Mouse (Mus musculus) neutrophil, adult 5-6 weeks (primary cell): ENCODE measurements around the gene Prrt3. TPM values are rescaled to one million over a fixed set of nuclear protein-coding genes. Genes with fewer than 3 reads are reported as not detected.

Source experiments
- ATAC-seq: fragments of 151-379, 151-347 bp; 2 replicates; pipeline ENCODE4 v1.8.0; 2017; ENCODE audit warnings: mild to moderate bottlenecking, moderate TSS enrichment; ENCODE audit not compliant: insufficient number of reproducible peaks, poor library complexity, low FRiP score, severe bottlenecking; ENCODE audit errors: extremely low read depth
- total RNA-seq: library from RNA; stranded (forward); fragments of 200-1000 nt; gene quantifications from 2 replicates; pipeline ENCODE4 v1.2.3, GENCODE M21; 2017

Prrt3 gene
- total RNA-seq, 1 experiment from 2014 or later, result not detected

GRCm38 (mm10) chr6:113458635-113459034 is 43.1 kb downstream of the Prrt3 start:
- no peak for ATAC-seq

GRCm38 (mm10) chr6:113457952-113458534 is 43.7 kb downstream of the Prrt3 start, which contains the start of gene Il17re:
Il17re (plus strand) TSS chr6:113458484.
- no peak for ATAC-seq

DNA sequence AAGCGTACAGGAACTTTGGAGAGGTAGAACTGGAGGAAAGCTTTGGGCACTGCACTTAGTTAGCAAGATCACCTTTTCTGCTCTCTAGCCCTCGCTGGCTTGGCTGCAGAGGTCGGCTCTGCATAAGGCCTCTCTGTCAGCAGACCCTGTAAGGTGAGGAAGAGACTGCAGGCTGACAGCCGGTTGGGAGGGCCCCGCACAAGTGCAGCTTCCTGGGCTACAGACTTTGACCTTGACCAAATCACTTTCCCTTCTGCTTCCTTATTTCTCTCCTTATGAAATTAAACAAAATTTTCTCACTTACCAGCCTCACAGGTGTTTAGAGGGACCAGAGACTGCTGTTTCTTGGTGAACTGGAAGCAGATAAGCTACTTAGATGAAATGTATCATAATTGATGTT is 46.7 kb downstream of the Prrt3 start:
- no peak for ATAC-seq

DNA sequence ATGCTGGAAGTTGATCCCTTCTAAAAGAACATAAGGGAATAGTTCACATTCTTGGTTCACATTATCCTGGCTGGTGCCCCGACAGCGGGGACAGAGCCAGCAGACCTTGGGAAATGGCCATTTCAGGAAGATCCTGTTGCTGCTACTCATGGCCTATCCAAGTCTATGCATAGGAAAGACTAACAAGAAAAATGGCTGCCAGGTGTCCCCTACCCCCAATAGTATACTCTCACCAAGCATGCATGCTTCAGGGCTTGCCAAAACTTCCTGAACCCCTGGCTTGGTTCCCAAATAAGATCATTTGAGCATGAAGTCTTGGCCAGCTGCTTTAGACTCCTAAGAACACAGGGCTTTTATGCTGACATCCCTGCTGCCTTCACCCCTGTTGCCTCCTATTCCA is 49.9 kb downstream of the Prrt3 start:
- ATAC-seq, result no peak

- no peak for ATAC-seq
These were observed 54.1 kb downstream of the Prrt3 start for GRCm38 (mm10) chr6:113447639-113448038.

DNA sequence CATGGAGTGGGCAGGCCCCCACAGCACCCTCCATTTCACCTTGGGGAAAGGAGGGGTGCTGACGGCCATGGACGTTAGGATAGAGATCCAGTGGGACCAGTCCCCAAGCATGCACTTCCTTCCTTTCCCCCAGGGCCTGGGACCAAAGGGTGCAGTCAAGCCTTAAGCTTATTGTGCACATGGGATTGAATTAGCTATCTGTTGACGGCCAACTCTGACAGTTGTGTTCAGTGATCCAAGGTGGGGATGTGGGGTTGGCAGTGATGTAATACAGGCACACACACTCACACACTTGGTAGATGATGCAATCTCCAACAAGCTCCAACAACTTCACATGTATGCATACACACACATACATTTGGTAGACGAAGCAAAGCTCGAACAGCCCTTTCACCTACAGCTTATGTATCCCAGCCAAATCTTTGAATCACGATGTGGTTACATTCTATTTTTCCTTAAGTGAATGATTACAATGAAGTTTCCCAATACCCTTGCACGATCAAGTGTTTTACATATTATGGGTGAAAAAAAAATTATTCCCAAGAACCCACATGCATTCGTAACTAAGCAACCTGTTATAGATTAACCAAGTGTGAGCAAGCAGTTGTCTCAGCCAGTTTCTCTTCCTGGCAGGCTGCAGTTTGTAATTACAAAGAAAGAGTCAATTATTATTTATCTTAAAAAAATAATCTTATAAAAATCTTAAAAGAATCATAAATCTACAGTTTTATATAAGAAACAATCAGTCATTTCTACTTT is 57.3 kb downstream of the Prrt3 start:
- no peak for ATAC-seq

Other genes starting within 250 kb of the Prrt3 start
- 1.2 and 1.6 TPM in 2 replicates for gene Cpne9, start 219.6 kb downstream of the Prrt3 start, total RNA-seq
- 62.6 and 63.0 TPM in 2 replicates for gene Brpf1, start 194.8 kb downstream of the Prrt3 start, total RNA-seq
- gene Ogg1, start 175.0 kb downstream of the Prrt3 start, total RNA-seq, result 6.0 and 9.5 TPM in 2 replicates
- 24.4 and 25.4 TPM in 2 replicates for gene Camk1, start 157.9 kb downstream of the Prrt3 start, total RNA-seq
- gene Tada3, start 124.0 kb downstream of the Prrt3 start, total RNA-seq, result 27.2 and 31.6 TPM in 2 replicates
- 169 and 173 TPM in 2 replicates for gene Arpc4, start 123.8 kb downstream of the Prrt3 start, total RNA-seq
- 29.3 and 38.9 TPM in 2 replicates for gene Ttll3, start 112.7 kb downstream of the Prrt3 start, total RNA-seq
- gene Rpusd3, start 82.6 kb downstream of the Prrt3 start, total RNA-seq, result 5.1 and 7.6 TPM in 2 replicates
- not detected in 2 replicates for gene Cidec, start 66.2 kb downstream of the Prrt3 start, total RNA-seq
- 6.2 and 7.7 TPM in 2 replicates for gene Jagn1, start 59.4 kb downstream of the Prrt3 start, total RNA-seq
- gene Il17re, start 43.4 kb downstream of the Prrt3 start, total RNA-seq, result 0.12 and 0.25 TPM in 2 replicates
- not detected in 2 replicates for gene Il17rc, start 30.5 kb downstream of the Prrt3 start, total RNA-seq
- gene Creld1, start 18.6 kb downstream of the Prrt3 start, total RNA-seq, result 8.5 and 9.8 TPM in 2 replicates
- 27.6 and 38.4 TPM in 2 replicates for gene Emc3, start 29.7 kb upstream of the Prrt3 start, total RNA-seq
- 0.86 and 1.4 TPM in 2 replicates for gene Fancd2, start 29.8 kb upstream of the Prrt3 start, total RNA-seq
- gene Fancd2os, start 98.8 kb upstream of the Prrt3 start, total RNA-seq, result not detected in 2 replicates
- 94.3 and 105 TPM in 2 replicates for gene Brk1, start 102.8 kb upstream of the Prrt3 start, total RNA-seq
- gene Vhl, start 122.0 kb upstream of the Prrt3 start, total RNA-seq, result 14.9 and 17.6 TPM in 2 replicates
- gene Irak2, start 136.5 kb upstream of the Prrt3 start, total RNA-seq, result 151 and 160 TPM in 2 replicates
- gene Tatdn2, start 195.1 kb upstream of the Prrt3 start, total RNA-seq, result 125 and 154 TPM in 2 replicates
- 0.74 TPM in 1 of 2 replicates, not detected in the other for gene Ghrl, start 217.9 kb upstream of the Prrt3 start, total RNA-seq
- 67.4 and 82.3 TPM in 2 replicates for gene Sec13, start 238.8 kb upstream of the Prrt3 start, total RNA-seq